ENCODE assay signal across 10 mouse cellular contexts in the genomic region with DNA sequence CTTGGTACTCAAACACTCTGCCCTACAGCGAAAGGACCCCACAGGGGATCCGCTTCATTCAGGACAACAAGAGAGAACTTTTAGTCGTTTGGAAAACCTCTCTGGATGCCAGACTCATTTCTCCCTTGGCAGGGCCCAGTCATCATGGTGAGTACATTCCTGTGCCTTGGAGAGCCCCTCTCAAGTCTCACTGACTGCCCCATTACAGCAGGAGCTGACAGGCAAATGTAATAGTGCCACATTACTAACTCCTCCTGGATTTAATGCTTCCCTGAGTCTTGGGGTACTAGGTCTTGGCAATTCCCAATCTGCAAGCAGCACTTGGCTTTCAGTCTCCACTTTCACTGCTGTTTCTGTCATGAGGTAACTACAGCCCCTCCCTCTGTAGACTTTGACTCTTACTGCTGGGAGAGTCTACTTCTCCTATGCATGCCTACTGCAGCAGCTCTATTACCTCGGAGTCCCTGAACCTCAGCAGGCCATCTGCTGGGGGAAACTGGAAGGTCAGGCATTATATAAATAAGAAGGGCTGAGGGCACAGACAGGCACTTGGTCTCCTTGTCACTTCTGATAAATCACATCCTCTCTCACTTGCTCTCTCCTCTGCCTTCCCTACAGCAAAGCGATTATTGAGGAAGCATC.
DNase-seq lines count a peak whose midpoint lies in the region; ATAC-seq and TF ChIP-seq lines count a peak whose summit lies in the region.
"Had no signal": no experiment of that assay in that cellular context is flagged by ENCODE, and none has a peak within 500 bp of the region (broad histone marks: within the 10 kb centered on the region; RNA-seq: fewer than 3 reads in every experiment).

No protein-coding gene starts in this region.

- no peaks in the 10 kb centered on the region for H3K9me3 ChIP-seq in intestine, embryonic 14.5 days (ENCODE audit: control insufficient read depth, low read length)
- no peaks in the 10 kb centered on the region for H3K9me3 ChIP-seq in stomach, embryonic 14.5 days (ENCODE audit: control insufficient read depth, low read depth, low read length)
- H3K9me3 ChIP-seq: embryonic facial prominence, embryonic 12.5 days had no signal

- no peak overlapping the region for H3K9ac ChIP-seq in intestine, embryonic 14.5 days (ENCODE audit: low read length)
- no peak overlapping the region for H3K9ac ChIP-seq in stomach, embryonic 14.5 days (replicated peaks; ENCODE audit: low read depth, low read length)
- H3K9ac ChIP-seq: embryonic facial prominence, embryonic 12.5 days had no signal

- peaks cover 7% of the 10 kb centered on the region for H3K4me1 ChIP-seq in cerebellum, adult 2 months (ENCODE audit: control insufficient read depth, insufficient read depth, low read length)
- no peaks in the 10 kb centered on the region for H3K4me1 ChIP-seq in intestine, embryonic 14.5 days (replicated peaks; ENCODE audit: control insufficient read depth, insufficient read depth, low read length)
- H3K4me1 ChIP-seq in stomach, embryonic 14.5 days (ENCODE audit: control insufficient read depth, insufficient read depth, low read length), result no peaks in the 10 kb centered on the region

- H3K36me3 ChIP-seq in intestine, embryonic 14.5 days (ENCODE audit: control insufficient read depth, insufficient read depth, low read length), result no peaks in the 10 kb centered on the region
- no peaks in the 10 kb centered on the region for H3K36me3 ChIP-seq in stomach, embryonic 14.5 days (ENCODE audit: control insufficient read depth, insufficient read depth, low read length)
- H3K36me3 ChIP-seq: embryonic facial prominence, embryonic 12.5 days had no signal

- no peak for TF ChIP-seq POLR2A in cerebellum, adult 2 months (IDR thresholded peaks at IDR 0.05; ENCODE audit: borderline replicate concordance, insufficient read depth, low read length)

- H3K4me3 ChIP-seq in cerebellum, adult 2 months (replicated peaks; ENCODE audit: insufficient read depth, low read depth, low read length), result no peak overlapping the region
- no peak overlapping the region for H3K4me3 ChIP-seq in intestine, embryonic 14.5 days (ENCODE audit: low read depth, low read length)
- H3K4me3 ChIP-seq in stomach, embryonic 14.5 days (ENCODE audit: low read depth, low read length), result no peak overlapping the region
- H3K4me3 ChIP-seq: embryonic facial prominence, embryonic 12.5 days had no signal

- WGBS in cerebellum, adult 2 months, result 66% methylated on average over 5 of the region's 5 CpGs
- WGBS in intestine, embryonic 14.5 days, result 43% methylated on average over 5 of the region's 5 CpGs
- 49% methylated on average over 5 of the region's 5 CpGs for WGBS in stomach, embryonic 14.5 days

- peak; percentile 45; the same call in 1 of the 2 replicates for TF ChIP-seq CTCF in cerebellum, adult 2 months (IDR thresholded peaks at IDR 0.05; ENCODE audit: borderline replicate concordance, insufficient read depth, low read depth, low read length)

- no peak overlapping the region for H3K4me2 ChIP-seq in intestine, embryonic 14.5 days (ENCODE audit: low read length)
- no peak overlapping the region for H3K4me2 ChIP-seq in stomach, embryonic 14.5 days (replicated peaks; ENCODE audit: low read depth, low read length)
- H3K4me2 ChIP-seq: embryonic facial prominence, embryonic 12.5 days had no signal

- no peak for ATAC-seq in intestine, embryonic 14.5 days (replicated peaks; ENCODE audit: low FRiP score, low TSS enrichment, low read depth)
- 0 out of 2 replicates have a peak, but pooled peaks have one; percentile 53 for ATAC-seq in stomach, embryonic 14.5 days (ENCODE audit: insufficient number of reproducible peaks, insufficient read depth, low FRiP score, low read depth)

- H3K27me3 ChIP-seq in cerebellum, adult 2 months (ENCODE audit: control insufficient read depth, insufficient read depth, low read length), result no peaks in the 10 kb centered on the region
- H3K27me3 ChIP-seq in intestine, embryonic 14.5 days (replicated peaks; ENCODE audit: control insufficient read depth, insufficient read depth, low read length), result no peaks in the 10 kb centered on the region
- no peaks in the 10 kb centered on the region for H3K27me3 ChIP-seq in stomach, embryonic 14.5 days (ENCODE audit: control insufficient read depth, insufficient read depth, low read length)
- H3K27me3 ChIP-seq: embryonic facial prominence, embryonic 12.5 days had no signal

- H3K27ac ChIP-seq in cerebellum, adult 2 months (ENCODE audit: insufficient read depth, low read length), result no peak overlapping the region
- H3K27ac ChIP-seq in intestine, embryonic 14.5 days (ENCODE audit: low read depth), result no peak overlapping the region
- H3K27ac ChIP-seq in stomach, embryonic 14.5 days (ENCODE audit: low read length), result no peak overlapping the region
- H3K27ac ChIP-seq: embryonic facial prominence, embryonic 12.5 days had no signal

- peak in 1 of 2 experiments; percentile 15 for DNase-seq in cerebellum, adult 2 months
- DNase-seq in cerebellum, adult 9-11 months, result no peak
- peak; percentile 25 to 27 for DNase-seq in lung, adult 18-20 months
- DNase-seq in lung, postnatal 25 days (ENCODE audit: low spot score), result no peak
- peak; percentile 51 for DNase-seq in intestine, embryonic 14.5 days (ENCODE audit: low spot score)
- DNase-seq in adipocyte (ENCODE audit: low spot score), result no peak
- no peak for DNase-seq in frontal cortex, postnatal 36 days (ENCODE audit: low spot score in 2 of 2)
- DNase-seq: right cerebral cortex, postnatal 25 days had no signal

Comparison
In these comparisons a context has a peak if more than half of its experiments do, and no peak if none do; other contexts are left out.
1. DNase-seq: peak in lung, adult 18-20 months (2 of 2) and intestine, embryonic 14.5 days (single experiment); none in cerebellum, adult 9-11 months (single experiment), lung, postnatal 25 days (single experiment), adipocyte (single experiment) and frontal cortex, postnatal 36 days (0 of 2).